Mouse (Mus musculus): ENCODE results near the gene Leng1. TPM values are rescaled to one million over a fixed set of nuclear protein-coding genes. Genes with fewer than 3 reads are reported as not detected.

The Leng1 gene
- total RNA-seq, 2 experiments from 2014 or later, result 14.0 to 15.0 TPM

DNA sequence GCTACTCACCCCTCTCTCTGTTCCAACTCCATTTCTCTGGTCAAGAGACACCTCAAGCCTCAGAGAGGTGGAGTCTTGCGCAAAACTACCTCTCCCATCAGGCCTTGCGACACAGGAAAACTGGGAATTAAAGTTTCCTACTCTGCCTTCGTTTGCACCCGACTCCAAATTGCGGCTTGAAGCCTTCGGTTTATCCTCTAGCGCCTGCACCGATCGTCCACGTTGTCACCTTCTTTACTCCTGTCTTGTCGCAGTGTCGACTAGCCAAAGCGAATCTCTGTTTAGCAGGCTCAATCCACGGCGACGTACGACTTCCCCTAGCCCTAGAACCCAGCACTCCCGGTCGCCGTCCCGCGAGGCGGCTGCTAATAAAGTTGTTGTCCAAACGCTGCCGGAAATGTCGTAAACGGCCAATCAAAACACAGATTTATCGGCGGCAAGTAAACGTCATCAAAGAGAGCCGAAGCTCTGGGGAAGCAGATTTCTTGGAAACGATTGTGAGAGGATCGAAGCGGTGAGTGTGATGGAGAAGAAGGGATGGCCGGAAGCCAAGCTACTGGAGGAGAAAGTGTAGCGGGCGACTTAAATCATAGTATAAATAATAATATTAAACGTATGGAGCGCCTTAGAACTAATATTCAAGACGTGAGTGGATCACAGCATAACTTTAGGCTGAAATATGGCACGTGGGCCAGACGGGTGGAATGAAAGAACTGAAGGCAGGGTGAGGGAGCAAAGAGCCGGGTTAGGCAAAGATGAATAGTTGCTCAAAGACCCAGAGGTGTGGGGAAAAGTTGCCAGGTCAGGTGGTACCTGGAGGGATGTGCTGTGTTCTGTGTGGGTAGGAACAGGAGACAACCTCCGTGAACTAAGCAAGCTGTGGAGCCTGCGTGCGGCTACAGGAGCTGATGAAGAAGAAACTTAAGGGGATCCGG is 35.8 kb downstream of the Leng1 start, which contains the start of the genes Tfpt and Prpf31:
Gene Tfpt, minus strand, starts transcription at position 387 of the 935 bp plus-strand sequence.
Gene Prpf31, plus strand, starts transcription at position 443 of the 935 bp plus-strand sequence.
- DNase-seq, result peak; percentile 92

DNA sequence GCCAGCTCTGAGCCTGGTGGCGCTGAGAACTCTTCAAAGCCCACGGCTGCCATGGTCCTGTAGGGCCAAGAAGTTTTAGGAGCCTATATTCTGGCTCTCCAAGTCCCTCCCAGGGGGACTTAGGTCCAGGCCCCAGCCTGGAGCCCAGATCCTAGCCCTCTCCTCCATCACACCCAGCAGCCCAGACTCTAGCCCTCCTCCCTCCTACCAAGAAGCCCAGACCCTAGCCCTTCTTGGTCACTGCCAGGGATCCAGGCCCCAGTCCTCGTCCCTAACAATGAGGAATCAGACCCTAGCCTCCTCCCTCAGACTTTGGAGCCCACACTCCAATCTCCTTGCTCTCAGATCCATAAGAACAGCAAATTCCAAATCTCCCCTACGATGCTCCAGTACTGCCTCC is 36.6 kb downstream of the Leng1 start:
- no peak for DNase-seq

GRCm38 (mm10) chr7:3617242-3617995 is 48.2 kb downstream of the Leng1 start, which contains the start of gene Ndufa3:
TSS of gene Ndufa3 (plus strand) at chr7:3617373.
- peak; percentile 89 to 94 for DNase-seq

- DNase-seq, result no peak
These were observed 49.0 kb downstream of the Leng1 start for GRCm38 (mm10) chr7:3616389-3617241.

DNA sequence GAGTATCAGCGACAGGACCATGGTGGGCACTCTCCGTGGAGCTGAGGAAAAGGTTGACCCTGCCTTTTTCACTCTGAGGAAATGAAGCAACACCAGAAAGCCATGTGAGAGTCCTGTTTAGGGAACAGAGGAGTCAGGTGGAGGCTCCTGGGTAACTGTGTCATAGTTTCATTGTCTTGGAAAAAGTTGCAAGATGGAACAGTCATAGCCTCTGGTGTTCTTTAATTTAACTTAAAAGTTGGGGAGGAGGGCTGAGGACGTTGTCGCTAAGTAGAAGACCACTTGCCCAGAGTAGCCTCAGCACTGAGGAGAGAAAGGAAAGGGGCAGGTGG is 49.6 kb downstream of the Leng1 start, which contains the start of gene Oscar:
Gene Oscar, minus strand, starts transcription at position 101 of the 332 bp plus-strand sequence.
- DNase-seq, result no peak

DNA sequence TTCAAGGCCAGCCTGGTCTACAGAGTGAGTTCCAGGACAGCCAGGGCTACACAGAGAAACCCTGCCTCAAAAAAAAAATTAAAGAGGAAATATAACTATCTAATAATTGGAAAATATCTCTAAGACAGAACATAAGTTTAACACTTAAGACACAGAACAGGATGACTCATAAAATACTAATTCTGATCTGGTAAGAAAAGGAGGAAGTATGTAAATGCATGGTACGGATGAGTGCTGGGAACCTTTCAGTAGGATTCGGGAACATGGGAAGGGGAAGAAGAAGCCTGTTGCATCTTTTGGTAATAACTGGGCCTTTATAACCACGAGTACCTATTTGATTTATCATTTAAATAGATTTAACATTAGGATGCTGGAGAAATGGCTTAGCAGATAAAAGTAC is 51.6 kb downstream of the Leng1 start:
- DNase-seq, result no peak

- no peak for DNase-seq
These were observed 54.6 kb downstream of the Leng1 start for GRCm38 (mm10) chr7:3611006-3611405.

DNA sequence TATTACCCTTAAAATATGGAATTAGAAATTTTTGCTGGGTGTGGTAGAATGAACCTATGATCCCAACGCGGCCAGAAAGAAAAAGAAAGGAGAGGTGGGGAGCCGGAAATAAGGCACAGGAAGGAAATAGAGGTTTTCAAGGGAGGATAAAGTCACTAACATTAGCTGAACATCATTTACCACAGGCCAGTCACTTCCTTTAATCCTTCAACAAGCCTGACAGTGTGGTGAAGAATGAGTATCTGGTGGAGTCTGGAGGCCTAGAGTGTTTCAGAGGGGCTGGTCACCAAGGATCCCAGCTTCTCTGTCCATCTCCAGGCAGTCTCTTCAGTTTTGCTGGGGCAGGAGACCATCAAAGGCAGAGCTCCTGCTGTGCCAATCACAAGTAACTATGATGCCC is 55.2 kb downstream of the Leng1 start:
- DNase-seq, result no peak

Small RNAs within 50 kb of the gene (microRNA-seq; reads per million reads assigned to microRNA genes)
- 2.7 reads per million, percentile 5 among the genes with 10 or more reads in this experiment for gene Mir3572

Other genes with a start within 250 kb of the Leng1 start
- not detected for gene Cacng6, start 241.6 kb downstream of the Leng1 start, total RNA-seq (2021)
- gene Tarm1, start 163.2 kb downstream of the Leng1 start, total RNA-seq (2021), result 1 to 10 TPM; 1.2 to 1.8 TPM
- not detected for gene Oscar, start 49.7 kb downstream of the Leng1 start, total RNA-seq (2021)
- gene Ndufa3, start 48.5 kb downstream of the Leng1 start, total RNA-seq (2021), result 100 to 1,000 TPM; 710 to 713 TPM
- 10 to 100 TPM; 26.3 to 29.6 TPM for gene Tfpt, start 35.9 kb downstream of the Leng1 start, total RNA-seq (2021)
- 10 to 100 TPM; 44.8 to 49.5 TPM for gene Prpf31, start 35.9 kb downstream of the Leng1 start, total RNA-seq (2021)
- gene Cnot3, start 20.6 kb downstream of the Leng1 start, total RNA-seq (2021), result 10 to 100 TPM; 47.5 to 47.6 TPM
- 10 to 100 TPM in 1 of 2 experiments, 1 to 10 TPM in 1; 8.7 to 11.6 TPM for gene Tmc4, start 11.7 kb upstream of the Leng1 start, total RNA-seq (2021)
- gene Tsen34, start 27.0 kb upstream of the Leng1 start, total RNA-seq (2021), result 100 to 1,000 TPM in 1 of 2 experiments, 10 to 100 TPM in 1; 99.5 to 113 TPM
- gene Mboat7, start 27.7 kb upstream of the Leng1 start, total RNA-seq (2021), result 10 to 100 TPM; 62.4 to 66.6 TPM
- gene Rps9, start 38.2 kb upstream of the Leng1 start, total RNA-seq (2021), result 1,000 to 10,000 TPM; 1,002 to 1,021 TPM
- gene Pirb, start 54.6 kb upstream of the Leng1 start, total RNA-seq (2021), result 1 to 10 TPM; 1.8 to 2.6 TPM
- gene Gm15448, start 159.8 kb upstream of the Leng1 start, total RNA-seq (2021), result under 1 TPM in 1 of 2 experiments, not detected in 1; 0.26 TPM
- under 1 TPM; 0.10 to 0.26 TPM for gene Pira2, start 179.2 kb upstream of the Leng1 start, total RNA-seq (2021)
- gene Gm14548, start 232.3 kb upstream of the Leng1 start, total RNA-seq (2021), result under 1 TPM in 1 of 2 experiments, not detected in 1; 0.20 TPM
- under 1 TPM; 0.56 to 0.70 TPM for gene Lilra6, start 249.7 kb upstream of the Leng1 start, total RNA-seq (2021)